Mouse (Mus musculus): ENCODE data around the gene Lrguk. TPM values are rescaled to one million over a fixed set of nuclear protein-coding genes. Genes with fewer than 3 reads are reported as not detected.

Lrguk gene
- total and polyA plus RNA-seq, 2 experiments from 2014 or later: 0.99 to 1.2 TPM

- no peak overlapping the region for H3K27ac ChIP-seq
- H3K9me3 ChIP-seq (ENCODE audit: low read length): no peaks in the 10 kb centered on the region
- DNase-seq (ENCODE audit: low spot score) (peak; percentile 92), ATAC-seq (peak; percentile 79)
- H3K4me1 ChIP-seq (ENCODE audit: insufficient read depth, low read length): no peaks in the 10 kb centered on the region
- no peak overlapping the region for H3K9ac ChIP-seq (replicated peaks; ENCODE audit: low read length)
- no peaks in the 10 kb centered on the region for H3K27me3 ChIP-seq (ENCODE audit: insufficient read depth, low read length)
- no peak overlapping the region for H3K4me3 ChIP-seq (ENCODE audit: low read length)
- peak; percentile 94 for TF ChIP-seq CTCF (IDR thresholded peaks at IDR 0.05; ENCODE audit: low read depth)
- no peak overlapping the region for H3K4me2 ChIP-seq (ENCODE audit: low read depth, low read length)
- 47% methylated on average over 12 of the region's 12 CpGs for WGBS
- H3K36me3 ChIP-seq (ENCODE audit: insufficient read depth, low read length): no peaks in the 10 kb centered on the region
These were observed 11.5 kb downstream of the Lrguk start for GRCm38 (mm10) chr6:34040624-34041235.

- Histone ChIP-seq H3K9me3 (ENCODE audit: low read length) (no peaks in the 10 kb centered on the region), H3K27me3 (ENCODE audit: insufficient read depth, low read length) (no peaks in the 10 kb centered on the region), H3K36me3 (ENCODE audit: insufficient read depth, low read length) (no peaks in the 10 kb centered on the region), H3K27ac (no peak overlapping the region), H3K4me2 (ENCODE audit: low read depth, low read length) (no peak overlapping the region), H3K4me3 (ENCODE audit: low read length) (no peak overlapping the region), H3K9ac (replicated peaks; ENCODE audit: low read length) (no peak overlapping the region), H3K4me1 (ENCODE audit: insufficient read depth, low read length) (no peaks in the 10 kb centered on the region)
- DNase-seq (ENCODE audit: low spot score): no peak
- WGBS: 73% methylated on average over 11 of the region's 11 CpGs
- ATAC-seq: no peak
- TF ChIP-seq CTCF (IDR thresholded peaks at IDR 0.05; ENCODE audit: low read depth): no peak
These were observed 12.5 kb downstream of the Lrguk start for GRCm38 (mm10) chr6:34041589-34042280.

GRCm38 (mm10) chr6:34044228-34044811 is 15.1 kb downstream of the Lrguk start:
- no peak for DNase-seq (ENCODE audit: low spot score)
- no peak overlapping the region for H3K27ac ChIP-seq
- H3K4me1 ChIP-seq (ENCODE audit: insufficient read depth, low read length): no peaks in the 10 kb centered on the region
- H3K36me3 ChIP-seq (ENCODE audit: insufficient read depth, low read length): no peaks in the 10 kb centered on the region
- no peak overlapping the region for H3K4me3 ChIP-seq (ENCODE audit: low read length)
- TF ChIP-seq CTCF (IDR thresholded peaks at IDR 0.05; ENCODE audit: low read depth): no peak
- H3K4me2 ChIP-seq (ENCODE audit: low read depth, low read length): no peak overlapping the region
- no peak for ATAC-seq
- H3K9me3 ChIP-seq (ENCODE audit: low read length): no peaks in the 10 kb centered on the region
- 59% methylated on average over 12 of the region's 12 CpGs for WGBS
- H3K27me3 ChIP-seq (ENCODE audit: insufficient read depth, low read length): no peaks in the 10 kb centered on the region
- H3K9ac ChIP-seq (replicated peaks; ENCODE audit: low read length): no peak overlapping the region

- H3K9me3 ChIP-seq (ENCODE audit: low read length): no peaks in the 10 kb centered on the region
- WGBS: 72% methylated on average over 9 of the region's 9 CpGs
- H3K9ac ChIP-seq (replicated peaks; ENCODE audit: low read length): no peak overlapping the region
- no peaks in the 10 kb centered on the region for H3K27me3 ChIP-seq (ENCODE audit: insufficient read depth, low read length)
- DNase-seq (ENCODE audit: low spot score): no peak
- no peak overlapping the region for H3K27ac ChIP-seq
- TF ChIP-seq CTCF (IDR thresholded peaks at IDR 0.05; ENCODE audit: low read depth): no peak
- H3K36me3 ChIP-seq (ENCODE audit: insufficient read depth, low read length): no peaks in the 10 kb centered on the region
- no peak overlapping the region for H3K4me3 ChIP-seq (ENCODE audit: low read length)
- H3K4me1 ChIP-seq (ENCODE audit: insufficient read depth, low read length): no peaks in the 10 kb centered on the region
- ATAC-seq: no peak
- no peak overlapping the region for H3K4me2 ChIP-seq (ENCODE audit: low read depth, low read length)
These were observed 15.7 kb downstream of the Lrguk start for GRCm38 (mm10) chr6:34044846-34045540.

- TF ChIP-seq CTCF (IDR thresholded peaks at IDR 0.05; ENCODE audit: low read depth): no peak
- Histone ChIP-seq H3K27ac (no peak overlapping the region), H3K36me3 (ENCODE audit: insufficient read depth, low read length) (no peaks in the 10 kb centered on the region), H3K9ac (replicated peaks; ENCODE audit: low read length) (no peak overlapping the region), H3K4me1 (ENCODE audit: insufficient read depth, low read length) (no peaks in the 10 kb centered on the region), H3K9me3 (ENCODE audit: low read length) (no peaks in the 10 kb centered on the region), H3K27me3 (ENCODE audit: insufficient read depth, low read length) (no peaks in the 10 kb centered on the region), H3K4me2 (ENCODE audit: low read depth, low read length) (no peak overlapping the region), H3K4me3 (ENCODE audit: low read length) (no peak overlapping the region)
- WGBS: 69% methylated on average over 11 of the region's 11 CpGs
- DNase-seq (ENCODE audit: low spot score): no peak
- ATAC-seq: no peak
These were observed 17.4 kb downstream of the Lrguk start for GRCm38 (mm10) chr6:34046551-34047186.

GRCm38 (mm10) chr6:34049433-34049832 is 20.2 kb downstream of the Lrguk start:
- ATAC-seq: no peak
- no peaks in the 10 kb centered on the region for H3K27me3 ChIP-seq (ENCODE audit: insufficient read depth, low read length)
- no peak for TF ChIP-seq CTCF (IDR thresholded peaks at IDR 0.05; ENCODE audit: low read depth)
- H3K4me3 ChIP-seq (ENCODE audit: low read length): no peak overlapping the region
- no peaks in the 10 kb centered on the region for H3K9me3 ChIP-seq (ENCODE audit: low read length)
- DNase-seq (ENCODE audit: low spot score): no peak
- no peak overlapping the region for H3K9ac ChIP-seq (replicated peaks; ENCODE audit: low read length)
- no peaks in the 10 kb centered on the region for H3K36me3 ChIP-seq (ENCODE audit: insufficient read depth, low read length)
- no peaks in the 10 kb centered on the region; the same call in 1 of the 2 replicates for H3K4me1 ChIP-seq (ENCODE audit: insufficient read depth, low read length)
- H3K4me2 ChIP-seq (ENCODE audit: low read depth, low read length): no peak overlapping the region
- H3K27ac ChIP-seq: no peak overlapping the region
- WGBS: 45% methylated on average over 2 of the region's 2 CpGs
